Mouse (Mus musculus) liver, embryonic 14.5 days (tissue): Measurements from ENCODE around the gene Mrps16.
A peak's percentile ranks its signal among the peaks of the same experiment; 100 is the strongest.

Experiments
- CTCF ChIP-seq: IDR thresholded peaks from 2 replicates; pipeline ENCODE4 v1.5.1; 2016; ENCODE audit warnings: antibody characterized with exemption, low read depth, control low read depth
- EP300 ChIP-seq: IDR thresholded peaks from 2 replicates; pipeline ENCODE4 v1.6.1; 2016; ENCODE audit warnings: antibody characterized with exemption, low read depth

GRCm38 (mm10) chr14:20400071-20400470 is 6.6 kb upstream of the Mrps16 start:
- TF ChIP-seq EP300 (no peak), CTCF (peak; percentile 80)
